Mouse (Mus musculus): ENCODE measurements at regions not wholly inside any gene's neighbourhood (a gene's known extent, or its start where the extent isn't known, plus 50 kb on each side); places are given as distances from the start of the nearest gene placed in this dataset.

DNA sequence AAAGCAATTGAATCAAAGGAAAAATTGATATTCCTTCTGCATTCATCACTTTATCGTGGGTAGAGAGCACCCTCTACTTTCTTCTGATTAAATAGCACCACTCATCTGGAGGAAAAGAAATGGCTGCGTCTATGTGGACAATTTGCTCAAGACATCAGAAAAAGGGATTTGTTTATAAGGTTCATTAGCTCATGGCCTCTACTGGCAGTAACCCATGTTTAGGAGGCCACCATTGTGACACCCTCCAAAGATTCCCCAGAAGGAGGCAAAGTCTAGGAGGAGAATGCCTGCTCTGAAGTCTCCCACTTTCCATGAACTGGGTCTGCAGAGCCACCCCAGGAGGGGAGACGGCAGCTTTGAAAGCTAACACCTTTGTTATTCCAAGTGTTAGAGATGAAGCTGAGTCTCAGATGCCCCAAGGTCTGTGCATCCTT is 147.2 kb upstream of the Plscr5 start:
- peak in 1 of 2 experiments; percentile 28 for DNase-seq (ENCODE audit: extremely low spot score in 1 of 2, low spot score in 1 of 2)

- DNase-seq (ENCODE audit: extremely low spot score in 1 of 2, low spot score in 1 of 2), result no peak
Observed at GRCm38 (mm10) chr9:92044161-92044560, 148.6 kb upstream of the Plscr5 start.

DNA sequence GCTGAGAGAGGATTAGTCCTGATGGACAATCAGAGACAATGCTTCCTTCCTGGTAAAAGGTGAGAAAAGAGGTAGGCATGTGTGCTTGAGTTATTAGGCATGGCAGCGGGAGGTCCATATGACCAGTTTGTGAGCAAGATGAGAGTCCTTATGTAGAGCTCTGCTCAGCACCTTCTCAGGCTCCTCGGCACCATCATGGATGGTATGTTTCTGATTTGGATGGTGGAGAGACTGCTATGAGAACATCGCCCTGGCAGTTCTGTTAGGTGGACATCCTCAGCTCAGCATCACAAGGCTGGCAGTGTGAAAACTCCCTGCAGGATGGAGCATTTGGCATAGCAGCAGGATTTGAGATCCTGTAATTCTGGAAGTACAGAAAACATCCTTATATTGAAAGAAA is 176.2 kb upstream of the Plscr5 start:
- no peak for DNase-seq (ENCODE audit: extremely low spot score in 1 of 2, low spot score in 1 of 2)

DNA sequence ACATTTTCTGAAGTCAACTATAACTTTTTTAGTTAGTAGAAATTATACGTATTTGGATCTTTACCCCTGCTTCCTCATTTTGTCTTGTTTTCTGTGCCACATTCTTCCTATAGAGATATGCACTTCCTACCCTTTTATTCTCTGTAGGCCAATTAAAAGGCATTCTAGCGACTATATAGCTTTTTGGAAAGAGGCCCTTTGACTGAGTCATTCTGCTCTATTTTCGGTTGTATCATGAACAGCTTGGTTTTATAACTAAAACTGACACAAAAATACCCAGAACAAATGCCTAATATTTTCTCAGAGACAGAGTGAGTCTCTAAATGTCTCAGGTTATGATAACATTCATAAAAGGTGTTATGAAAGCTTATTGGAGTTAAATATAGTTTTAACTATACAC is 176.8 kb upstream of the Plscr5 start:
- DNase-seq (ENCODE audit: extremely low spot score in 1 of 2, low spot score in 1 of 2), result peak in 1 of 2 experiments; percentile 27

DNA sequence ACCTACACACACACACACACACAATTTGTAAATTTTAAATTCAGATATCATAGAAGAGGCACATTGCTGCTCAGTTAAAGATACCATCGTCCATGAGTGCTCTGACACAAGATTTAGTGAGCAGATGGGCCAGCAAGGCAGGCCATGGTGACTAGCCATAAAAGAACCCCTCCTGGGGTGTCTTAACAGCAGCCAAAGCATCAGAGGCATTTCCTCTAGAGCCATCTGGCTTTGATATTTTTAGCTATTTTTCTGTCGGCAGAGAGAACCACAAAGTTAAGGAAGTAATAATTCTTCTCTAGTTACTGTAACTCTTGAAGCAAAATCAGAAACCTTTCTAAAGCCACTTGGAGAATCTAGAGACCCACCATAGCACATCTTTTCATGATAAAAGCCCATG is 204.5 kb upstream of the Plscr5 start:
- no peak for DNase-seq (ENCODE audit: extremely low spot score in 1 of 2, low spot score in 1 of 2)

GRCm38 (mm10) chr9:91981955-91982621 is 210.6 kb upstream of the Plscr5 start:
- no peak for DNase-seq (ENCODE audit: extremely low spot score in 1 of 2, low spot score in 1 of 2)

- no peak for DNase-seq (ENCODE audit: extremely low spot score in 1 of 2, low spot score in 1 of 2)
Observed at GRCm38 (mm10) chr9:91981499-91981898, 211.2 kb upstream of the Plscr5 start.

- no peak for DNase-seq (ENCODE audit: extremely low spot score in 1 of 2, low spot score in 1 of 2)
Observed at GRCm38 (mm10) chr9:91964051-91964450, 228.7 kb upstream of the Plscr5 start.

- DNase-seq (ENCODE audit: extremely low spot score in 1 of 2, low spot score in 1 of 2), result no peak
Observed at GRCm38 (mm10) chr9:91962726-91963125, 230.0 kb upstream of the Plscr5 start.

- DNase-seq (ENCODE audit: extremely low spot score in 1 of 2, low spot score in 1 of 2), result no peak
Observed at GRCm38 (mm10) chr9:91961666-91962065, 231.1 kb upstream of the Plscr5 start.

GRCm38 (mm10) chr9:91960556-91961325 is 232.0 kb upstream of the Plscr5 start:
- DNase-seq (ENCODE audit: extremely low spot score in 1 of 2, low spot score in 1 of 2), result no peak

GRCm38 (mm10) chr9:91959592-91959991 is 233.1 kb upstream of the Plscr5 start:
- DNase-seq (ENCODE audit: extremely low spot score in 1 of 2, low spot score in 1 of 2), result peak in 1 of 2 experiments; percentile 8

DNA sequence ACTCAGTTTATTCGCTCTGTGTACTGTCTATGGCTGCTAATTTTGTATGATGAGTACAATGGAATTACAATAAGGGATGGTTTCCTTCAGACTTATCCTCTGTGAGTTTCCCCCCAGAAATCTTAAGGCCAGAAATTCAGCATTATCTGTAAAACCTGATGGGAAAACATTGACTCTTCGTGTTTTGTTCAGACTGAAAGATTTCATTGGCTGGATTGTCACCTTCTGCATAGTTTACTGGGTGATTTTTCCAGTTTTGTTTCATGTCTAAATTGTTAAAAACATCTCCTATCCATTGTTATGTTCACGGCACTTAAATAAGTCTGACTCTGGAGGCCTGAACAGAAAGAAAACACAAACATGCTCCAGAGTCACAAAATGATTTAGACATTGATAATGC is 233.7 kb upstream of the Plscr5 start:
- DNase-seq (ENCODE audit: extremely low spot score in 1 of 2, low spot score in 1 of 2), result no peak

DNA sequence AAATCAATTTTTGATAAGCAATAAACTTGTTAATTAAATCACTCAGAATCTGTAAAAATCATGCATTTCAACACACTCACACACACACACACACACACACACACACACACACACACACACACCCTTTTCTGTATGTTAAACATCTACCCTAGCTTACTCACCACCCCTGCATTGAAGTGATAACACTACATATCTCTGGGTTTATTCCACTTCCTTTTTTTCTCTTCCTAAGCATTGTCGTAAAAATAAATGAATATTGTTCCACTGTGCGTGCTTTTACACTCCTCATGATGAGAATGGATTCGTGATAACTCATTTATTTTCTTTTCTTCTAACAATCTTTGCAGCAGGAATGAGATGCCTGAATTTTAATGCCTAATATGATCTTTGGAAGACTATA is 234.3 kb upstream of the Plscr5 start:
- no peak for DNase-seq (ENCODE audit: extremely low spot score in 1 of 2, low spot score in 1 of 2)

DNA sequence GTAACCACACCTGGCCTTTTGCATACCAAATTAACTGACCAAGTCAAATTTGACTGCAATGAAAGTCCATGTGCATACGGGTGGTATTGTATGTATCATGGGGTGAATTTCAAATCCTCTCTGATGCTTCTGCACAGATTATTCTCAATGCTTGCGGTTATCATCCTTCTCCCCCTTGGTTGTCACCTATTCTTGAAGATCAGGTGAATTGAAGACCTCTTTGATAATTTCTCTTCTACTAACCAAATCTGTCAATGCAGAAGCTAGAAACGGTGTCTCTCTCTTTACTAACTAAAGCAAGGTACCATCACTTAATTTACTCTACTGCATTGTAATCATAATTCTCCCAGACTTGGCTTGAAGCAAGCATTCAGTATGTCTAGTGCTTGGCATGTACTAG is 235.7 kb upstream of the Plscr5 start:
- no peak for DNase-seq (ENCODE audit: extremely low spot score in 1 of 2, low spot score in 1 of 2)

DNA sequence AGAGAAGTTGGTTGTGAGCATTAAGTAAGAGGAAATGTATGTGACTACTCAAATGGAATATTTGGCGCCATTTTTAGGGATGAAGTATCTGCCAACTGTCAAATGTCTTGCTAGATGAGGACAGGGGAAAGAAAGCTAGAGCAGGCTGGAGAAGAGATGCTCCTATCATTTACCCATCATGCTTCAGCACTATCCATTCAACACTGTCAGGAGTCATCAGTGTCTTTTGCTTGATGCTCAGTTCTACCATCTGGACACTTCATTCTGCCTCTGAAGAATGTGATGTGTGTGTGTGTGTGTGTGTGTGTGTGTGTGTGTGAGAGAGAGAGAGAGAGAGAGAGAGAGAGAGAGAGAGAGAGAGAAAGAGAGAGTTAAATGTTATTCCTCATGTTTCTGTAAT is 244.0 kb upstream of the Plscr5 start:
- no peak for DNase-seq (ENCODE audit: extremely low spot score in 1 of 2, low spot score in 1 of 2)

DNA sequence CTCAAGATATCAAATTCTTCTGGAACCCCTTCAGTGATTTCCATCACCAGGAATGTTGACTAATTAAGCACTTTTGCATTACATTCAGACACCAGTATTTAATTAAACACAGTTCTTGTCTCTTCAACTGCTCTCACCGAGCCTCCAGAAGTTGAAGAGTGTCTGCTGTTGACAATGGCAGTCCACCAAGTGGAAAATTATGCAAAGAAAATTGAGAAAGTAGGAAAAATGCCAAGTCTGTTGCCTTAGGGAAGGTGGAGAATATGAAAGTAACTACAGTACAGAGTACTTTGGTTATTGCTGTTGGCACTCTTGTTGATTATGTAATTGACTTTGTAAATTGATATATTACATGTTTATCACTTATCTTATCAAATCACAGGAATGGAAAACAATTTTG is 250.7 kb upstream of the Plscr5 start:
- DNase-seq (ENCODE audit: extremely low spot score in 1 of 2, low spot score in 1 of 2), result no peak

DNA sequence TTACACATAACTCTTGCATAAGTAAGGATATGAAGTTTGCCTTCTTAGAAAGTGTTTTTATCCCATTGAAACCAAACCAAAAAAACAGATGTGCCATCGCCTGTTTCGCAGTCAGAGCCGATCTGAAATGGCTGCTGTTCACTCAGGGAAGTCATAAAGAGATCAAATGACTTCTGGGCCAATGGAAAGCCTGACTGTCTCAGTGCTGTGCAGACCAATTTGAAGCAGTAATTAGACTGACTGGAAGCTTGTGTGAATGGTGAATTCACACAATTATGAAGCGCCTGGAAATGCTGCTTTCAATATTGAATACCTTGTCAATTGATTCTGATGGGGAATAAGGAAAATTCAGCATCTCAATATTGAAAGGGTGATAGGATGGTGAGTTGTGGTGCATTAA is 254.0 kb upstream of the Plscr5 start:
- no peak for DNase-seq (ENCODE audit: extremely low spot score in 1 of 2, low spot score in 1 of 2)

GRCm38 (mm10) chr9:91904066-91904465 is 288.7 kb upstream of the Plscr5 start:
- DNase-seq (ENCODE audit: extremely low spot score in 1 of 2, low spot score in 1 of 2), result no peak

DNA sequence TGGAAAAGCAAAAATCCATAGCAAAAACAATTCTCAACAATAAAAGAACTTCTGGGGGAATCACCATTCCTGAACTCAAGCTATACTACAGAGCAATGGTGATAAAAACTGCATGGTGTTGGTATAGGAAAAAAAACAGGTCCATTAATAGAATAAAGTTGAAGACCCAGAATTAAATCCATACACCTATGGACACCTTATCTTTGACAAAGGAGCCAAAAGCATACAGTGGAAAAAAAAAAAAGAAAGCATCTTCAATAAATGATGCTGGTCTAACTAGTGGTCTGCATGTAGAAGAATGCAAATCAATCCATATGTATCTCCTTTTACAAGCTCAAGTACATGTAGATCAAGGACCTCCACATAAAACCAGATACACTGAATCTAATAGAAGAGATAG is 291.8 kb upstream of the Plscr5 start:
- DNase-seq (ENCODE audit: extremely low spot score in 1 of 2, low spot score in 1 of 2), result no peak

GRCm38 (mm10) chr9:91876823-91877222 is 315.9 kb upstream of the Plscr5 start:
- no peak for DNase-seq (ENCODE audit: extremely low spot score in 1 of 2, low spot score in 1 of 2)

DNA sequence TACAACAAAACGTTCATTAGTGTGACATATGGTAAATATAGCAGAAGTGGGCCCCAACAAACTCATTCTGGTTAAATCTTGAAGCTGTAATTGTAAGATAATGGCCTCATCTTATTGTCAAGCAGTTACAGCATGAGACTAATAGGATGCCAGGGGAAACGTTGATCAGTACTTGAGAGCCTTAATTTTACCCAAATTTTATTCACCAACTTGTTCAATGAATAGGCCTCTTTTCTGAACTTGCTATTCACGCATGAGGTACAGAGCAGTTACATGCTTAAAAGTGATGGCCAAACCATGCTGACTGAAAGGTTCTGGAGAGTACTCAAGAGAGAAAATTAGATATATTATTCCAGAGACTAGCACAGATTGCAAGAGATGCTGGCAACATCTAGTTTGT is 361.2 kb upstream of the Plscr5 start:
- DNase-seq (ENCODE audit: extremely low spot score in 1 of 2, low spot score in 1 of 2), result no peak

Measured in frontal cortex, adult 2 months (tissue).